Mouse (Mus musculus): Measurements from ENCODE around the gene Ptprr.

Gene Ptprr

GRCm38 (mm10) chr10:116266561-116267433 is 248.8 kb downstream of the Ptprr start:
- no peak for DNase-seq (ENCODE audit: low spot score)

- DNase-seq (ENCODE audit: low spot score): no peak
Observed at GRCm38 (mm10) chr10:116267434-116267822, 249.4 kb downstream of the Ptprr start.

- no peak for DNase-seq (ENCODE audit: low spot score)
Observed at GRCm38 (mm10) chr10:116268343-116268742, 250.3 kb downstream of the Ptprr start.

- DNase-seq (ENCODE audit: low spot score): no peak
Observed at GRCm38 (mm10) chr10:116270646-116271469, 252.8 kb downstream of the Ptprr start.

GRCm38 (mm10) chr10:116271470-116271915 is 253.5 kb downstream of the Ptprr start:
- DNase-seq (ENCODE audit: low spot score): no peak

- no peak for DNase-seq (ENCODE audit: low spot score)
Observed at GRCm38 (mm10) chr10:116272156-116272555, 254.1 kb downstream of the Ptprr start.

GRCm38 (mm10) chr10:116275280-116275679 is 257.3 kb downstream of the Ptprr start, which contains the start of gene Ptprb:
Gene Ptprb (plus strand): TSS chr10:116275523.
- no peak for DNase-seq (ENCODE audit: low spot score)

- DNase-seq (ENCODE audit: low spot score): no peak
Observed at GRCm38 (mm10) chr10:116286697-116287344, 268.8 kb downstream of the Ptprr start.

GRCm38 (mm10) chr10:116288130-116288529 is 270.1 kb downstream of the Ptprr start:
- DNase-seq (ENCODE audit: low spot score): no peak

GRCm38 (mm10) chr10:116290483-116290882 is 272.5 kb downstream of the Ptprr start:
- DNase-seq (ENCODE audit: low spot score): no peak

GRCm38 (mm10) chr10:116291153-116291755 is 273.2 kb downstream of the Ptprr start:
- DNase-seq (ENCODE audit: low spot score): no peak

- no peak for DNase-seq (ENCODE audit: low spot score)
Observed at GRCm38 (mm10) chr10:116296439-116296838, 278.4 kb downstream of the Ptprr start.

GRCm38 (mm10) chr10:116297854-116298253 is 279.8 kb downstream of the Ptprr start:
- no peak for DNase-seq (ENCODE audit: low spot score)

GRCm38 (mm10) chr10:116300824-116301223 is 282.8 kb downstream of the Ptprr start:
- no peak for DNase-seq (ENCODE audit: low spot score)

GRCm38 (mm10) chr10:116301258-116301657 is 283.2 kb downstream of the Ptprr start:
- no peak for DNase-seq (ENCODE audit: low spot score)

- DNase-seq (ENCODE audit: low spot score): no peak
Observed at GRCm38 (mm10) chr10:116304355-116304754, 286.3 kb downstream of the Ptprr start.

- no peak for DNase-seq (ENCODE audit: low spot score)
Observed at GRCm38 (mm10) chr10:116309460-116309859, 291.4 kb downstream of the Ptprr start.

- DNase-seq (ENCODE audit: low spot score): no peak
Observed at GRCm38 (mm10) chr10:116310516-116311210, 292.6 kb downstream of the Ptprr start.

- DNase-seq (ENCODE audit: low spot score): peak; percentile 44
Observed at GRCm38 (mm10) chr10:116319246-116319645, 301.2 kb downstream of the Ptprr start.

Data from c-Kit-positive CD71-positive TER-119-positive erythroid progenitor cells, embryonic 14.5 days (primary cell).